Mouse (Mus musculus) lung, adult 18-20 months (tissue): Measurements from ENCODE around the gene Senp8.

Experiments
- DNase-seq, 2 experiments: peaks; one replicate each; pipeline ENCODE4 v3.0.0; 2022; ENCODE audit warnings: mixed read lengths in 2 of 2

Gene Senp8

DNA sequence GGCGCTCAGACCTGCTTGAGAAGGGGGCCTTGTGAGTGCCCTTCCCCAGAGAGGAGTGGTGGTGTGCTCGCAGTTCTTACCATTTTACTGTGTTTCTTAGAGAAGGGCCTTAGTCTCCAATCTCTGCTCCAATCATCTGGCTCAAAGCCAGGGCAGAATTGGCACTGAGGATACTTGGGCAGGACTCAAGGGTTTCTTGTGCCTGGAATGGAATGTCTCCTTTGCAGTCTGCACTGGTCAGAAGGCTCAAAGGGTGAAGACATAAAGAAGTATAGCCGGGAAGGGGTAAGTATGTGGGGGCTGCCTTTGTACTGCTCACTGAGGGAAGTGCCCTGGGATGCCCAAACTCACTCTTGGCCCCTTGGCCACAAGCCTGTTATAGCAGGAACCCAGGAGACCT, 41.3 kb downstream of the Senp8 start:
- peak; percentile 88 to 92 for DNase-seq

- DNase-seq: peak; percentile 84 to 89
Measured at GRCm38 (mm10) chr9:59706850-59707825, 43.4 kb downstream of the Senp8 start.

- DNase-seq: no peak
Measured at GRCm38 (mm10) chr9:59703099-59703498, 47.4 kb downstream of the Senp8 start.

DNA sequence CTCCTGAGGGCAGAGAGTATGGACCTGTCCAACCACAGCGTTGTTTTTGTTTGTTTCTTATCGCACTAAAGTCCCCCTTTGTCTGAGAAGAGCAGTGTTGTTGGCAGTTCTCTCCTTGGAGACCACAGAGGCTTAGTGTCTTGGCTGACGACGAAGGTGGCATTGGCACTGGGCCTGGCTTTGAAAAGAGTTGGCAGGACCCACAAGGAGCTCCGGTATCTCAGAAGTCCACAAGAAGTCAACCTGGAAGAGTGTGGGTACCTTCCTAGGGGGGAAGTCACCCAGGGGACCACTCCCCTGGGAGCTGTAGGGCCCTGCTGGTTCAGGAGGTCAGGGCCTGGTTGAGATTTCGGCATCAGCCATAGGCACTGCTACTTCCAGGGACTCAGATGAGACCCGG, 49.4 kb downstream of the Senp8 start:
- DNase-seq: peak; percentile 72 to 80

GRCm38 (mm10) chr9:59696381-59696780, 54.1 kb downstream of the Senp8 start:
- DNase-seq: peak; percentile 79 to 87

- no peak for DNase-seq
Measured at GRCm38 (mm10) chr9:59695451-59695813, 55.1 kb downstream of the Senp8 start.

DNA sequence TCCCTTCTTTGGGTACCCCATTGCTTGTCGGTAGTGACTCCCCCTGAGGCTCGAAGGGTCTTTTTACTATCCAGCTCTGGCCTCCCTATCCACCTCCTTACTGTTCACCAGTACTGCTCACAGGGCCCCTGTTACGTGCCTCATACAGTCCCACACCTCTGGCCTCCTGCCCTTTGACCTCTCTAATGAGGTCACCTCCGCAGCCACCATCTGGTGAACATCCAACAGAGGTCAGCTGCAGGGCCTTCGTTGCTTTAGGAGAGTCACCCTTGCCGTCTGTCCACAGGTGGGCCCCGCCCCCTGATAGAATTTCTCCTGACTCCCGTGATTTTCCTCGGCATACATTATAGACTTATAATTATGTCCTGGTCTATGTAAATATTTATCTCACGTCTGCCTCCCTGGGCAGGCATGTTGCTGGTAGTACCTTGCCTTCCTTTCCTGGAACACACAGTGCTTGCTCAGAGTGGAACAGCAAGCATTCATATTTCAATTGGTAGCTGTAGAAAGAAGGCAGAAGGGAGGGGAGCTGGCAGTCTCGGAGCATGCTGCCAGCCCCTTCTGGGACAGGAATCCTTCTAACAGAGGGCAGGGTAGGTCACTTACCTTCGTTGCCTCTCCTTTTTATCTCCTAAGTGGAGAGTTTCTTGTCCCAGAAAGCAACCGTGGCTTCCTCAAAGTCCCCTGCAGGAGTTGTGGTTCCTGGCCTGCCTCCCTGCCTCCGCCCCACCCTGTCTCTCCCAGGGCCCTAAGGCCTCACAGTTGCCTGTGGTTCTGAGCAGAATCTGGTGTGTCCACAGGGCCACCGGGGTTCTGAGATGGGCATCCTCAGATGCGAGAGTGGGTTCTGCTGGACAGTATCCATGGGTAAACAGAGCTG, 55.7 kb downstream of the Senp8 start:
- peak; percentile 68 to 80 for DNase-seq

GRCm38 (mm10) chr9:59692145-59692544, 58.4 kb downstream of the Senp8 start:
- peak; percentile 73 to 83 for DNase-seq

GRCm38 (mm10) chr9:59691635-59692094, 58.8 kb downstream of the Senp8 start:
- peak; percentile 95 to 97 for DNase-seq

DNA sequence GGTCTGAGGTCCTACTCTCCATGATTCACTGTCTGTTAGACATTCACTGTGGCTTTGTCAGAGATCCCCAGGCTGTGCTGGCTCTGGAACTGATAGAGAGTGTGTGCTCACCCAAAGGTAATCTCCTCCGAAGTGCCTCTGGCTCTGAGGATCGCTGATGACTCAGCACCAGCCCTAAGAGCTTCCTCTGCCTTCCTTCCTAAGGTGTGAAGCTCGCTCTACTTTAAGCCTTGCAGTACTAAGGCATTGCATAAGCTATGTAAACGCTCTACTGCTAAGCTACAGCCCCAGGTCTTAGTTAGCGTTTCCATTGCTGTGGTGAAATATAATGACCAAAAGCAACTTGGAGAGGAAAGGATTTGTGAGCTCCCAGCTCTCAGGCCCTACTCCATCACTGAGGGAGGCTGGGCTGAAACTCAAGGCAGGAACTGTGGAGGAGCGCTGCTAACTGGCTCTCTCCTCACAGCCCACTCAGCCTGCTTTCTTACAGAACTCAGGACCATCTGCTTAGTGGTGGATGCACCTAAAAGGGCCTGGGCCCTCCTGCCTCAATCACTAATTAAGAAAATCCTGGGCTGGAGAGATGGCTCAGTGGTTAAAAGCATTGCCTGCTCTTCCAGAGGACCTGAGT, 63.0 kb downstream of the Senp8 start:
- peak; percentile 75 to 83 for DNase-seq
